Mouse (Mus musculus): ENCODE measurements around the gene Ints13.

DNA sequence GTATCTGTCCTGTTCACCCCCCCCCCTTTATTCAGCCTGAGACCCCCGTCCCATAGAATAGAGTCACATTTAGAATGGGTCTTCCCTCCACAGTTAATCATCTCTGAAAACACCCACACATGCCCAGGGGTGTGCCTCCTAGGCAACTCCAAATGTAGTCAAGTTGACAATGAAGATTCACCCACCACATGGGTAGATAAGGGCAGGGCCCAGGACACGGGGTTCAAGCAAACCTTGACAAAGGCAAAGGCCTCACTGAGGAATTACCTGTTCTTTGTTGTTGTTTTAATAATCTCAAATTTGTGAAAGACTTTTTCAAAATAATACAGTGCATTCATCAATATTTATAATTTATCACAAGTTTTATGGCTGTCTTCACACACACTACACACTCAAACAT is 73.2 kb downstream of the Ints13 start:
- no peak for TF ChIP-seq HCFC1 (IDR thresholded peaks at IDR 0.05; ENCODE audit: borderline replicate concordance, insufficient read depth, low read length)
- no peak for TF ChIP-seq ZNF384 (IDR thresholded peaks at IDR 0.05; ENCODE audit: low read depth, low read length)
- TF ChIP-seq MAFK (IDR thresholded peaks at IDR 0.05; ENCODE audit: insufficient read depth, low read depth, low read length), result no peak
